Mouse (Mus musculus): Measurements from ENCODE around the gene Tsfm.

GRCm38 (mm10) chr10:127017071-127017470 is 13.6 kb downstream of the Tsfm start:
- TF ChIP-seq CTCF (IDR thresholded peaks at IDR 0.05) (no peak), EP300 (IDR thresholded peaks at IDR 0.05) (no peak)
